Mouse (Mus musculus): Measurements from ENCODE around the gene Zfp653. TPM values are rescaled to one million over a fixed set of nuclear protein-coding genes. Genes with fewer than 3 reads are reported as not detected.

Gene Zfp653
- polyA plus RNA-seq, 1 experiment from 2014 or later, result 4.2 TPM

- 3% methylated on average over 32 of the region's 32 CpGs for WGBS
- Histone ChIP-seq H3K9me3 (ENCODE audit: control insufficient read depth) (no peaks in the 10 kb centered on the region), H3K27me3 (replicated peaks; ENCODE audit: control insufficient read depth, insufficient read depth, low read length) (peaks cover 43% of the 10 kb centered on the region), H3K27ac (ENCODE audit: low read depth, low read length) (no peak overlapping the region), H3K4me1 (replicated peaks; ENCODE audit: control insufficient read depth, insufficient read depth, low read length) (0 out of 2 replicates have a peak, but pooled peaks cover 7% of the 10 kb centered on the region), H3K9ac (ENCODE audit: low read depth, low read length) (no peak overlapping the region), H3K4me3 (ENCODE audit: low read depth, low read length) (no peak overlapping the region), H3K4me2 (replicated peaks; ENCODE audit: low read depth) (peak overlapping the region; percentile 35; the same call in 1 of the 2 replicates), H3K36me3 (ENCODE audit: control insufficient read depth, insufficient read depth) (peaks cover 27% of the 10 kb centered on the region)
- TF ChIP-seq CTCF (IDR thresholded peaks at IDR 0.05; ENCODE audit: low read depth), result peak; percentile 86
- peak; percentile 29 for ATAC-seq
Observed at GRCm38 (mm10) chr9:22054411-22055076, 16.6 kb downstream of the Zfp653 start.

GRCm38 (mm10) chr9:22053657-22054056 lies 17.5 kb downstream of the Zfp653 start:
- Histone ChIP-seq H3K27me3 (replicated peaks; ENCODE audit: control insufficient read depth, insufficient read depth, low read length) (peaks cover 43% of the 10 kb centered on the region), H3K36me3 (ENCODE audit: control insufficient read depth, insufficient read depth) (peaks cover 20% of the 10 kb centered on the region), H3K4me1 (replicated peaks; ENCODE audit: control insufficient read depth, insufficient read depth, low read length) (0 out of 2 replicates have a peak, but pooled peaks cover 7% of the 10 kb centered on the region), H3K9me3 (ENCODE audit: control insufficient read depth) (no peaks in the 10 kb centered on the region), H3K27ac (ENCODE audit: low read depth, low read length) (no peak overlapping the region), H3K9ac (ENCODE audit: low read depth, low read length) (no peak overlapping the region), H3K4me3 (ENCODE audit: low read depth, low read length) (no peak overlapping the region), H3K4me2 (replicated peaks; ENCODE audit: low read depth) (no peak overlapping the region)
- 25% methylated on average over 7 of the region's 7 CpGs for WGBS
- no peak for TF ChIP-seq CTCF (IDR thresholded peaks at IDR 0.05; ENCODE audit: low read depth)
- ATAC-seq, result no peak

GRCm38 (mm10) chr9:22051958-22052254 lies 19.3 kb downstream of the Zfp653 start, which contains the start of gene Elavl3:
Elavl3 (minus strand) TSS chr9:22052023.
- Histone ChIP-seq H3K9me3 (ENCODE audit: control insufficient read depth) (no peaks in the 10 kb centered on the region), H3K27me3 (replicated peaks; ENCODE audit: control insufficient read depth, insufficient read depth, low read length) (peaks cover 43% of the 10 kb centered on the region), H3K4me2 (replicated peaks; ENCODE audit: low read depth) (peak within 1 kb of the TSS; percentile 66), H3K27ac (ENCODE audit: low read depth, low read length) (no peak within 1 kb of the TSS), H3K36me3 (ENCODE audit: control insufficient read depth, insufficient read depth) (0 out of 2 replicates have a peak, but pooled peaks cover 2% of the 10 kb centered on the region), H3K4me1 (replicated peaks; ENCODE audit: control insufficient read depth, insufficient read depth, low read length) (0 out of 2 replicates have a peak, but pooled peaks cover 7% of the 10 kb centered on the region), H3K9ac (ENCODE audit: low read depth, low read length) (no peak within 1 kb of the TSS; the same call in 1 of the 2 replicates), H3K4me3 (ENCODE audit: low read depth, low read length) (peak within 1 kb of the TSS; percentile 34)
- no peak for ATAC-seq
- no peak for TF ChIP-seq CTCF (IDR thresholded peaks at IDR 0.05; ENCODE audit: low read depth)
- WGBS, result 2% methylated on average over 19 of the region's 28 CpGs

GRCm38 (mm10) chr9:22051161-22051957 lies 19.8 kb downstream of the Zfp653 start:
- Histone ChIP-seq H3K9me3 (ENCODE audit: control insufficient read depth) (no peaks in the 10 kb centered on the region), H3K4me3 (ENCODE audit: low read depth, low read length) (peak overlapping the region; percentile 34), H3K4me2 (replicated peaks; ENCODE audit: low read depth) (peak overlapping the region; percentile 66), H3K27me3 (replicated peaks; ENCODE audit: control insufficient read depth, insufficient read depth, low read length) (peaks cover 43% of the 10 kb centered on the region), H3K4me1 (replicated peaks; ENCODE audit: control insufficient read depth, insufficient read depth, low read length) (0 out of 2 replicates have a peak, but pooled peaks cover 7% of the 10 kb centered on the region), H3K27ac (ENCODE audit: low read depth, low read length) (no peak overlapping the region), H3K9ac (ENCODE audit: low read depth, low read length) (no peak overlapping the region; the same call in 1 of the 2 replicates), H3K36me3 (ENCODE audit: control insufficient read depth, insufficient read depth) (no peaks in the 10 kb centered on the region)
- no peak for TF ChIP-seq CTCF (IDR thresholded peaks at IDR 0.05; ENCODE audit: low read depth)
- 2% methylated on average over 59 of the region's 67 CpGs for WGBS
- ATAC-seq, result no peak

GRCm38 (mm10) chr9:22050351-22050889 lies 20.8 kb downstream of the Zfp653 start:
- peak; percentile 68 for ATAC-seq
- 2% methylated on average over 42 of the region's 43 CpGs for WGBS
- H3K9ac ChIP-seq (ENCODE audit: low read depth, low read length), result no peak overlapping the region
- peaks cover 42% of the 10 kb centered on the region for H3K27me3 ChIP-seq (replicated peaks; ENCODE audit: control insufficient read depth, insufficient read depth, low read length)
- TF ChIP-seq CTCF (IDR thresholded peaks at IDR 0.05; ENCODE audit: low read depth), result 0 out of 2 replicates have a peak, but pooled peaks have one; percentile 8
- peak overlapping the region; percentile 34 for H3K4me3 ChIP-seq (ENCODE audit: low read depth, low read length)
- 0 out of 2 replicates have a peak, but pooled peaks cover 7% of the 10 kb centered on the region for H3K4me1 ChIP-seq (replicated peaks; ENCODE audit: control insufficient read depth, insufficient read depth, low read length)
- H3K9me3 ChIP-seq (ENCODE audit: control insufficient read depth), result no peaks in the 10 kb centered on the region
- H3K27ac ChIP-seq (ENCODE audit: low read depth, low read length), result no peak overlapping the region
- H3K4me2 ChIP-seq (replicated peaks; ENCODE audit: low read depth), result peak overlapping the region; percentile 66
- H3K36me3 ChIP-seq (ENCODE audit: control insufficient read depth, insufficient read depth), result no peaks in the 10 kb centered on the region
